Mouse (Mus musculus) midbrain, embryonic 15.5 days (tissue): ENCODE results near the gene Ptch1. TPM values are rescaled to one million over a fixed set of nuclear protein-coding genes. Genes with fewer than 3 reads are reported as not detected.

Source experiments
- ATAC-seq: fragments of 200-750 bp; cut with Nextera tagmentation; replicated peaks from 2 replicates; pipeline ENCODE4 v1.8.0; 2017; ENCODE audit warnings: moderate TSS enrichment
- H3K27ac ChIP-seq: fragments of 300-500 bp; sonication (generic); 2 replicates; pipeline ENCODE4 v1.5.1; 2015; ENCODE audit warnings: mild to moderate bottlenecking, inconsistent platforms
- H3K27me3 ChIP-seq: fragments of 300-500 bp; sonication (generic); replicated peaks from 2 replicates; pipeline ENCODE4 v1.6.1; 2015; ENCODE audit warnings: inconsistent platforms
- H3K36me3 ChIP-seq: fragments of 300-500 bp; sonication (generic); replicated peaks from 2 replicates; pipeline ENCODE4 v1.6.1; 2015; ENCODE audit warnings: inconsistent platforms
- H3K4me1 ChIP-seq: fragments of 300-500 bp; sonication (generic); 2 replicates; pipeline ENCODE4 v1.6.1; 2015; ENCODE audit warnings: inconsistent platforms
- H3K4me2 ChIP-seq: fragments of 300-500 bp; sonication (generic); 2 replicates; pipeline ENCODE4 v1.6.1; 2015; ENCODE audit warnings: inconsistent platforms, mild to moderate bottlenecking, moderate library complexity
- H3K4me3 ChIP-seq: fragments of 300-500 bp; sonication (generic); 2 replicates; pipeline ENCODE4 v1.5.1; 2015; ENCODE audit warnings: mild to moderate bottlenecking, inconsistent platforms
- H3K9ac ChIP-seq: fragments of 300-500 bp; sonication (generic); 2 replicates; pipeline ENCODE4 v1.6.1; 2015; ENCODE audit warnings: mild to moderate bottlenecking, inconsistent platforms
- H3K9me3 ChIP-seq: fragments of 300-500 bp; sonication (generic); 2 replicates; pipeline ENCODE4 v1.6.1; 2016; ENCODE audit warnings: inconsistent platforms
- WGBS: fragments of 180-500 bp; shearing (Covaris S2); methylation state at CpG from one replicate; pipeline ENCODE4 v1.1.7; 2015; ENCODE audit warnings: mixed read lengths; 5-methylcytosine and 5-hydroxymethylcytosine counted together
- polyA plus RNA-seq: library from polyadenylated mRNA; unstranded; fragments of >200 nt; fragmentation: Nextera tagmentation; extraction: Ambion mirVana; gene quantifications from 2 replicates; pipeline ENCODE4 v1.2.1, GENCODE M21; 2015

Ptch1 gene
- polyA plus RNA-seq, 1 experiment from 2014 or later: 15.7 TPM

GRCm38 (mm10) chr13:63525571-63526197 lies 47.7 kb downstream of the Ptch1 start:
- H3K27ac ChIP-seq: no peak overlapping the region
- no peak overlapping the region for H3K9ac ChIP-seq
- H3K4me1 ChIP-seq: peaks cover 32% of the 10 kb centered on the region
- no peak overlapping the region for H3K4me2 ChIP-seq
- no peak overlapping the region for H3K4me3 ChIP-seq
- H3K36me3 ChIP-seq: peaks cover 23% of the 10 kb centered on the region; the same call in 1 of the 2 replicates
- ATAC-seq: no peak
- 68% methylated on average over 11 of the region's 11 CpGs for WGBS
- no peaks in the 10 kb centered on the region for H3K9me3 ChIP-seq
- no peaks in the 10 kb centered on the region for H3K27me3 ChIP-seq

- peaks cover 32% of the 10 kb centered on the region for H3K4me1 ChIP-seq
- no peak for ATAC-seq
- 65% methylated on average over 25 of the region's 25 CpGs for WGBS
Observed at GRCm38 (mm10) chr13:63524608-63525570, 48.5 kb downstream of the Ptch1 start.

DNA sequence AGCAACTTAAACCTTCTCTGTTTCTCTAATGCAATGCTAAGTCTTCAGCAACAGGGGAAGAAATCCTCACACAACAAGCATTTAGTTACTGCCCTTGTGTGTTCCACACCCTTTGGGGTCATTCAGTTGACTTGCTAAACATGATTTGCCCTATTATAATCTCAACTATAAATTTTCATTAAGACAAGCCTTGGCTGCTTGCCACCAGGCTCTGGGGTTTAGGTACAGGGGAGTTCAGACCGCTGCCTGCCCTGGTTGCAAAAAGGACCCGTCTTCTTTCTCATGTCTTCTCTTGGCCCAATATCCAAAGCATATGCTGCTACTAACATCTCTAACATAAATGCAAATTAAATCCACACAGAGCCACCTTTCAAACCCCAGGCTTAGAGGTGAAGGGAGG lies 49.3 kb downstream of the Ptch1 start:
- Histone ChIP-seq H3K4me3 (no peak overlapping the region), H3K4me1 (peaks cover 27% of the 10 kb centered on the region), H3K9ac (no peak overlapping the region), H3K27ac (no peak overlapping the region), H3K27me3 (no peaks in the 10 kb centered on the region), H3K4me2 (no peak overlapping the region), H3K36me3 (peaks cover 31% of the 10 kb centered on the region; the same call in 1 of the 2 replicates), H3K9me3 (no peaks in the 10 kb centered on the region)
- WGBS: 52% methylated on average over 2 of the region's 2 CpGs
- ATAC-seq: no peak

More at GRCm38 (mm10) chr13:63524608-63525570, 48.5 kb downstream of the Ptch1 start:
- H3K27me3 ChIP-seq: no peaks in the 10 kb centered on the region
- H3K4me3 ChIP-seq: no peak overlapping the region
- no peaks in the 10 kb centered on the region for H3K9me3 ChIP-seq
- H3K9ac ChIP-seq: no peak overlapping the region
- H3K27ac ChIP-seq: no peak overlapping the region
- no peak overlapping the region for H3K4me2 ChIP-seq
- H3K36me3 ChIP-seq: peaks cover 26% of the 10 kb centered on the region; the same call in 1 of the 2 replicates

- 74% methylated on average over 10 of the region's 10 CpGs for WGBS
- ATAC-seq: no peak
- H3K36me3 ChIP-seq: peaks cover 36% of the 10 kb centered on the region
Observed at GRCm38 (mm10) chr13:63522832-63523231, 50.6 kb downstream of the Ptch1 start.

GRCm38 (mm10) chr13:63520110-63520509 lies 53.3 kb downstream of the Ptch1 start:
- Histone ChIP-seq H3K4me2 (no peak overlapping the region), H3K4me3 (no peak overlapping the region), H3K36me3 (peaks cover 34% of the 10 kb centered on the region), H3K4me1 (peaks cover 6% of the 10 kb centered on the region), H3K9ac (no peak overlapping the region), H3K9me3 (no peaks in the 10 kb centered on the region), H3K27ac (no peak overlapping the region), H3K27me3 (no peaks in the 10 kb centered on the region)
- 92% methylated on average over 6 of the region's 6 CpGs for WGBS
- ATAC-seq: no peak

More at GRCm38 (mm10) chr13:63522832-63523231, 50.6 kb downstream of the Ptch1 start:
- Histone ChIP-seq H3K4me1 (peaks cover 15% of the 10 kb centered on the region; the same call in 1 of the 2 replicates), H3K9ac (no peak overlapping the region), H3K4me2 (no peak overlapping the region), H3K4me3 (no peak overlapping the region), H3K9me3 (no peaks in the 10 kb centered on the region), H3K27me3 (no peaks in the 10 kb centered on the region), H3K27ac (no peak overlapping the region)

DNA sequence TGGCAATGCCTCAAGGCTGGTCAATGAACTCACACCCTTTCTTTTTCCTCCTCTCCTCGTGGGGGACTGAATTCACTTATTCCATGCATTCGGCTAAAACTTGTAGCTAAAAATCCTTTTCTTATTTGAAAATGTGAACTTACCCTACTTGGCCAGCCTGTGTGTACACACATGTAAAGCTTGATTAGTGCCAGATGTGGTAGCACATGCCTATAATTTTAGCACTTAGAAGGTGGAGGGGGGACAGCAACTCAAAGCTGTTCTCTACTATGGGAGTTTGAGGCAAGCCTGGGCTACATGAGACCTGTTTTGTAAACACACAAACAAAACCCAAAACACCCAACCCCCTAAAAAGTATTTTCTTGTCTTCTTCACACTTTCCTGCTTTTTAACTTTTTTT lies 56.9 kb downstream of the Ptch1 start:
- H3K36me3 ChIP-seq: peaks cover 28% of the 10 kb centered on the region
- H3K4me1 ChIP-seq: peaks cover 18% of the 10 kb centered on the region

DNA sequence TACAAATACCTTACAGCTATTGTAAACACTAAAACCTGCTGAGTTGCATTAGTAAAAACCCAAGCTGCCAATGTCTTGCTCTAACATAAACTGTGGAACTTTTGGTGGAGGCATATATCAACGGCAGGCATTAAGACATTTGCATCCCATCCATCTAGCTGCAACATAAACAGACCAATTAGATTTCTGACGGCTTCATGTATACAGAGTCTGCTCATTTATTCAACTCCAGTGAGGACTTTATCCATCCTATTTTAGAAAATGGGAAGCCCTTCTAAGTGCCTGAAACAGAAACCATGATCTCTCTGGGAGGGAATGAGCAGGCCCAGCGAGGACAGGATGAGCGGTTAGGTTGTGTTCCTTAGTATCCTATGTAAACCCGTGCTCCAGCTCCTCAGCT lies 57.9 kb downstream of the Ptch1 start:
- Histone ChIP-seq H3K9me3 (no peaks in the 10 kb centered on the region), H3K27ac (no peak overlapping the region), H3K4me3 (no peak overlapping the region), H3K4me2 (no peak overlapping the region), H3K9ac (no peak overlapping the region), H3K36me3 (peaks cover 29% of the 10 kb centered on the region), H3K4me1 (peaks cover 18% of the 10 kb centered on the region), H3K27me3 (no peaks in the 10 kb centered on the region)
- no peak for ATAC-seq
- WGBS: 70% methylated on average over 5 of the region's 5 CpGs

More for the DNA sequence above, 56.9 kb downstream of the Ptch1 start:
- H3K9me3 ChIP-seq: no peaks in the 10 kb centered on the region
- no peak for ATAC-seq
- H3K9ac ChIP-seq: no peak overlapping the region
- H3K4me2 ChIP-seq: no peak overlapping the region
- H3K27me3 ChIP-seq: no peaks in the 10 kb centered on the region
- 70% methylated on average over 2 of the region's 2 CpGs for WGBS
- no peak overlapping the region for H3K4me3 ChIP-seq
- H3K27ac ChIP-seq: no peak overlapping the region

- peak overlapping the region; percentile 40; the same call in 1 of the 2 replicates for H3K27ac ChIP-seq
- H3K4me1 ChIP-seq: peaks cover 18% of the 10 kb centered on the region
- H3K27me3 ChIP-seq: no peaks in the 10 kb centered on the region
- 13% methylated on average over 8 of the region's 8 CpGs for WGBS
- H3K9ac ChIP-seq: no peak overlapping the region
- peaks cover 32% of the 10 kb centered on the region for H3K36me3 ChIP-seq
- H3K4me2 ChIP-seq: no peak overlapping the region
- H3K9me3 ChIP-seq: no peaks in the 10 kb centered on the region
- peak; percentile 38; the same call in 1 of the 2 replicates for ATAC-seq
- H3K4me3 ChIP-seq: no peak overlapping the region
Observed at GRCm38 (mm10) chr13:63514931-63515360, 58.5 kb downstream of the Ptch1 start.

GRCm38 (mm10) chr13:63513374-63514098 lies 59.9 kb downstream of the Ptch1 start:
- Histone ChIP-seq H3K4me2 (no peak overlapping the region), H3K27me3 (no peaks in the 10 kb centered on the region), H3K4me3 (no peak overlapping the region), H3K36me3 (peaks cover 37% of the 10 kb centered on the region), H3K9ac (no peak overlapping the region), H3K4me1 (peaks cover 18% of the 10 kb centered on the region), H3K27ac (0 out of 2 replicates have a peak overlapping the region, but pooled peaks have one; percentile 6), H3K9me3 (no peaks in the 10 kb centered on the region)
- 44% methylated on average over 26 of the region's 26 CpGs for WGBS
- ATAC-seq: no peak

GRCm38 (mm10) chr13:63512411-63512810 lies 61.0 kb downstream of the Ptch1 start:
- H3K36me3 ChIP-seq: peaks cover 34% of the 10 kb centered on the region
- WGBS: 28% methylated on average over 6 of the region's 6 CpGs

GRCm38 (mm10) chr13:63507821-63508220 lies 65.6 kb downstream of the Ptch1 start:
- peaks cover 28% of the 10 kb centered on the region; the same call in 1 of the 2 replicates for H3K36me3 ChIP-seq

More at GRCm38 (mm10) chr13:63512411-63512810, 61.0 kb downstream of the Ptch1 start:
- Histone ChIP-seq H3K4me1 (peaks cover 18% of the 10 kb centered on the region), H3K27me3 (no peaks in the 10 kb centered on the region), H3K9ac (no peak overlapping the region), H3K27ac (no peak overlapping the region), H3K9me3 (no peaks in the 10 kb centered on the region), H3K4me3 (no peak overlapping the region), H3K4me2 (no peak overlapping the region)
- no peak for ATAC-seq

More at GRCm38 (mm10) chr13:63507821-63508220, 65.6 kb downstream of the Ptch1 start:
- H3K27me3 ChIP-seq: no peaks in the 10 kb centered on the region
- no peak overlapping the region for H3K9ac ChIP-seq
- no peaks in the 10 kb centered on the region for H3K9me3 ChIP-seq
- no peaks in the 10 kb centered on the region for H3K4me1 ChIP-seq
- WGBS: 92% methylated on average over 5 of the region's 5 CpGs
- no peak overlapping the region for H3K4me3 ChIP-seq
- no peak overlapping the region for H3K27ac ChIP-seq
- ATAC-seq: no peak
- H3K4me2 ChIP-seq: no peak overlapping the region
